Mouse (Mus musculus): ENCODE results near the gene Ldha.

- TF ChIP-seq EP300 (IDR thresholded peaks at IDR 0.05; ENCODE audit: low read depth) (no peak), CTCF (IDR thresholded peaks at IDR 0.05; ENCODE audit: low read depth) (no peak)
These were observed 13.5 kb upstream of the Ldha start for GRCm38 (mm10) chr7:46827803-46828184.
